Mouse (Mus musculus): ENCODE measurements around the gene Angel2.

Angel2 gene

DNA sequence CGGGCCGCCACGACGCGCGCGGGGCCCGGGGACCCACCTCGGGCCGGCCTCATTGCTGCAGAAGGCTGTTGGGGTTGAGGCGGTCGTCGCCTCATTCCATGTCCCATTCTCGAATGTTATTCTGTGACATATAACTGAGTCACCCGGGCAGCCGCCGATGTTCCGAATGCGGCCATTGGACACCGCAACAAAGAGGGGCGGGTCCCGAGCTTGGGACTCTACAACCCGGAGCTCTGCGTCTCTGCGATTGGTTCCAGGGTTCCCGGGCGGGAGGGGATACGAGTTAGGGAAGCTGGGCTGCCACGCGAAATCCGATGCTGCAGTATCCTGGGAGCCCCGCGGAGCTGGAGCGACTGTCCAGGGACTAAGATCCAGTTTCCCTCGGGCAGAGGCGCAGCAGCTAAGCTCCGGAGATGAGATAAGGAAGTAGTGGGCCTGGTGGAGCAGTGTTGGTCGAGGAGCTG, 54.2 kb downstream of the Angel2 start, which contains the start of gene Vash2:
Gene Vash2 (minus strand): TSS at position 197 of the 464 bp plus-strand sequence.
- DNase-seq (ENCODE audit: low spot score): no peak

- no peak for DNase-seq (ENCODE audit: low spot score)
Observed at GRCm38 (mm10) chr1:190980470-190980869, 55.6 kb downstream of the Angel2 start.

- DNase-seq (ENCODE audit: low spot score): no peak
Observed at GRCm38 (mm10) chr1:190981412-190981811, 56.5 kb downstream of the Angel2 start.

- no peak for DNase-seq (ENCODE audit: low spot score)
Observed at GRCm38 (mm10) chr1:190989437-190990082, 64.6 kb downstream of the Angel2 start.

DNA sequence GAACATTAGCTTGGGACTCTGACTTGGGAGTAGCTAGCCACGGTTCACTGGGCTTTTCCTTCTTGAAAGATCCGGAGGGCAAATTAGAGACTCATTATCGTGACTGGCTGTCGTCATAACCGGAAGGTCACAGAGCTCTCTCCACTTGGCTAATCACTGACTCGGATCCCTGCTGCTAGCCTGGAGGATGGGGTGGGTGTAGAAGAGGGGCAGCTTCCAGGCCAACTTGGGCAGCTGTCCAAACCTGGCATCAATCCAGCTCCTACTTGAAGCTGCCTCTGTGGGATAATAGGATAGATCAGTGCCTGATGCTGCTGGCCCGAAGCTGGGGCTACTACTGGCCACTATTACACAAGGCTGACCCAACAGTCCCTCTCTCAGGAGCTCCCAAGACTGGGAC, 70.6 kb downstream of the Angel2 start:
- no peak for DNase-seq (ENCODE audit: low spot score)

DNA sequence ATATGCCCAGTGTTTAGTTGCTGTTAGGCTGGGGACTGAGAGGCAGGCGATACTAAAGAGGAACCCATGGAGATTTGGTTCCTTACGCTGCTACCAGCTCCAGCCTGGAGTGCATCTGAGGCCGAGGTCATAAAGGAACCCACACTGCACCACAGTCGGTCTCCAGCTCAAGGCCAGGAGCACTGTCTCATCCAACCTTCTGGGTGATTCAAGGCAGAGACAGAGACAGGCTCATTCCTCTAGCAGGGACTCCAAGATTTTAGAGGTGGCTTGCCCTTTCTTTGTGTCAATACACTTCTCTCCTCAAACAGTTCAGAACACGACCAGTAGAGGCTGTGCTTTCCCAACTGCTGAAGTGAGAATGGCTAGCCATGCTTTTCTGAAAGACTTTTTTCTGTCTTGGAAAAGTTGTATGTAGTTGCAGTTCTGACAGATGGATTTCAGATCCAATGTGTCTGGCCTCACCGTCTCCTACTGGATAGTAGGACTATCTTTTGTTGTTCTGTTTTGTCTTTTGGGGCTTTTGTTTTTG, 71.5 kb downstream of the Angel2 start:
- DNase-seq (ENCODE audit: low spot score): no peak

All from spleen, adult 12 weeks (tissue).